Mouse (Mus musculus) midbrain, embryonic 11.5 days (tissue): ENCODE results near the gene Stk24. TPM values are rescaled to one million over a fixed set of nuclear protein-coding genes. Genes with fewer than 3 reads are reported as not detected.
A peak's percentile ranks its signal among the peaks of the same experiment; 100 is the strongest.

Experiments
- ATAC-seq: fragments of 200-750 bp; cut with Nextera tagmentation; 2 replicates; pipeline ENCODE4 v1.8.0; 2017; ENCODE audit warnings: moderate TSS enrichment, moderate library complexity; ENCODE audit not compliant: low FRiP score
- DNase-seq: peaks from one replicate; pipeline ENCODE4 v3.0.0; 2015; ENCODE audit warnings: low spot score; ENCODE audit errors: missing footprints
- H3K27ac ChIP-seq: fragments of 300-500 bp; sonication (generic); 2 replicates; pipeline ENCODE4 v1.5.1; 2014; ENCODE audit warnings: low read depth, low read length
- H3K27me3 ChIP-seq: fragments of 300-500 bp; sonication (generic); 2 replicates; pipeline ENCODE4 v1.6.1; 2014; ENCODE audit warnings: mild to moderate bottlenecking, low read length, moderate library complexity, mixed read lengths; ENCODE audit not compliant: control insufficient read depth, insufficient read depth
- H3K36me3 ChIP-seq: fragments of 300-500 bp; sonication (generic); 2 replicates; pipeline ENCODE4 v1.6.1; 2014; ENCODE audit warnings: mild to moderate bottlenecking, low read length, moderate library complexity, mixed read lengths; ENCODE audit not compliant: control insufficient read depth, insufficient read depth
- H3K4me1 ChIP-seq: fragments of 300-500 bp; sonication (generic); 2 replicates; pipeline ENCODE4 v1.6.1; 2014; ENCODE audit warnings: low read length; ENCODE audit not compliant: control insufficient read depth, insufficient read depth
- H3K4me2 ChIP-seq: fragments of 300-500 bp; sonication (generic); 2 replicates; pipeline ENCODE4 v1.6.1; 2014; ENCODE audit warnings: mild to moderate bottlenecking, moderate library complexity
- H3K4me3 ChIP-seq: fragments of 300-500 bp; sonication (generic); 2 replicates; pipeline ENCODE4 v1.5.1; 2014; ENCODE audit warnings: low read depth, low read length
- H3K9ac ChIP-seq: fragments of 300-500 bp; sonication (generic); 2 replicates; pipeline ENCODE4 v1.6.1; 2014; ENCODE audit warnings: low read length
- H3K9me3 ChIP-seq: fragments of 300-500 bp; sonication (generic); 2 replicates; pipeline ENCODE4 v1.6.1; 2016; ENCODE audit warnings: low read length; ENCODE audit not compliant: control insufficient read depth
- WGBS: fragments of 180-500 bp; shearing (Covaris S2); extraction: QIAGEN DNeasy Blood & Tissue Kit; methylation state at CpG from one replicate; pipeline ENCODE4 v1.1.7; 2014; 5-methylcytosine and 5-hydroxymethylcytosine counted together
- polyA plus RNA-seq: library from polyadenylated mRNA; unstranded; fragments of >200 nt; fragmentation: Nextera tagmentation; extraction: Ambion mirVana; gene quantifications from 2 replicates; pipeline ENCODE4 v1.2.1, GENCODE M21; 2014

Stk24 gene
- polyA plus RNA-seq, 1 experiment from 2014 or later, result 43.5 TPM

- WGBS, result 90% methylated on average over 10 of the region's 10 CpGs
- H3K4me2 ChIP-seq, result no peak overlapping the region
- H3K4me3 ChIP-seq, result no peak overlapping the region
- DNase-seq, result no peak
- no peak for ATAC-seq
- H3K36me3 ChIP-seq, result peaks cover 4% of the 10 kb centered on the region; the same call in 1 of the 2 replicates
- H3K4me1 ChIP-seq, result no peaks in the 10 kb centered on the region
- no peak overlapping the region for H3K27ac ChIP-seq
- H3K9ac ChIP-seq, result no peak overlapping the region
- H3K27me3 ChIP-seq, result no peaks in the 10 kb centered on the region
- no peaks in the 10 kb centered on the region for H3K9me3 ChIP-seq
These were observed 103.8 kb downstream of the Stk24 start for GRCm38 (mm10) chr14:121276016-121276415.

GRCm38 (mm10) chr14:121274985-121275384, 104.8 kb downstream of the Stk24 start:
- Histone ChIP-seq H3K36me3 (peaks cover 4% of the 10 kb centered on the region; the same call in 1 of the 2 replicates), H3K4me3 (no peak overlapping the region), H3K27me3 (no peaks in the 10 kb centered on the region), H3K27ac (no peak overlapping the region), H3K4me1 (no peaks in the 10 kb centered on the region), H3K9ac (no peak overlapping the region), H3K4me2 (no peak overlapping the region), H3K9me3 (no peaks in the 10 kb centered on the region)
- DNase-seq (no peak), ATAC-seq (no peak)
- 90% methylated on average over 12 of the region's 12 CpGs for WGBS

DNA sequence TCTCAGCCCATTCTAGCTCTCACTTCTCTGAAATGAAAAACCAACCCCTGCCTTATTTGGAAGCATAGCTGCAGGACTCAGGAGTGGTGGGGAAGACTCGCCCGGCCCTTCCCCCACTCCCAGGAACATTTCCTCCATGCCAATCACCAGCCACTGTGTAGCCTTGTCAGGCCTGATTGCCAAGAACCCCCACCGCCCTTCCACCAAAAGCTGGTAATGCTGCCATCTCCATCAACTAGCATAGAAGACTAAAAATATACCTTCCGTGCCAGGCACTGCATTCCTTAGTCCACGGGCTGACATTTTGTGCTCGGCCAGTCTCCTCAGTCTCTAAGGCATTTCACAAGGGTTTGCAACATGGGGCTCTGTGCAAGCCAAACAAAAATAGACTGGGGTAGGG, 109.3 kb downstream of the Stk24 start:
- no peak for ATAC-seq
- peaks cover 4% of the 10 kb centered on the region; the same call in 1 of the 2 replicates for H3K36me3 ChIP-seq
- WGBS, result 87% methylated on average over 6 of the region's 6 CpGs
- H3K27ac ChIP-seq, result no peak overlapping the region
- no peaks in the 10 kb centered on the region for H3K4me1 ChIP-seq
- H3K4me2 ChIP-seq, result no peak overlapping the region
- H3K9me3 ChIP-seq, result no peaks in the 10 kb centered on the region
- H3K27me3 ChIP-seq, result no peaks in the 10 kb centered on the region
- H3K4me3 ChIP-seq, result no peak overlapping the region
- DNase-seq, result no peak
- H3K9ac ChIP-seq, result no peak overlapping the region

GRCm38 (mm10) chr14:121267801-121268200, 112.0 kb downstream of the Stk24 start:
- ATAC-seq (no peak), DNase-seq (no peak)
- H3K36me3 ChIP-seq, result peaks cover 3% of the 10 kb centered on the region; the same call in 1 of the 2 replicates
- no peak overlapping the region for H3K9ac ChIP-seq
- WGBS, result 78% methylated on average over 8 of the region's 8 CpGs
- no peaks in the 10 kb centered on the region for H3K9me3 ChIP-seq
- H3K27ac ChIP-seq, result no peak overlapping the region
- no peaks in the 10 kb centered on the region for H3K4me1 ChIP-seq
- no peak overlapping the region for H3K4me3 ChIP-seq
- H3K4me2 ChIP-seq, result no peak overlapping the region
- H3K27me3 ChIP-seq, result no peaks in the 10 kb centered on the region

DNA sequence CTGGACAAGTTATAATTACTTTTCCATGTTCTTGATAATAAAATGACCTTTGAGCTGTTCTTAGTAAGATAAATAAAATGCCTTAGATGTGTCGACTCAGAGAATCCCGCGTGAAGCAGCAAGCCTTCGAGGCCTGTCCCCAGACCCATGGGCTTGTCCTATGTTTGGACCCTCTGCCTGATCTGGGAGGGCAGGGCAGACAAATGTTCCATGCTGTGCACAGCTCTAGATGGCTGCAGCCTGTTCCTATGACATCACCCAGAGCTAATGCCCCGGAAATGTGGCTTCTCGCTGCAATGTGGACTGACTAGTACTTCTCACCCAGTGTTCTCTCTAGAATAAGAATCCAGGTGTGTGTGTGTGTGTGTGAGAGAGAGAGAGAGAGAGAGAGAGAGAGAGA, 115.4 kb downstream of the Stk24 start:
- ATAC-seq, result no peak
- no peaks in the 10 kb centered on the region for H3K9me3 ChIP-seq
- DNase-seq, result no peak
- H3K4me2 ChIP-seq, result no peak overlapping the region
- H3K27ac ChIP-seq, result no peak overlapping the region
- no peak overlapping the region for H3K4me3 ChIP-seq
- H3K27me3 ChIP-seq, result no peaks in the 10 kb centered on the region
- no peaks in the 10 kb centered on the region for H3K4me1 ChIP-seq
- H3K36me3 ChIP-seq, result no peaks in the 10 kb centered on the region
- no peak overlapping the region for H3K9ac ChIP-seq
- 90% methylated on average over 6 of the region's 6 CpGs for WGBS

DNA sequence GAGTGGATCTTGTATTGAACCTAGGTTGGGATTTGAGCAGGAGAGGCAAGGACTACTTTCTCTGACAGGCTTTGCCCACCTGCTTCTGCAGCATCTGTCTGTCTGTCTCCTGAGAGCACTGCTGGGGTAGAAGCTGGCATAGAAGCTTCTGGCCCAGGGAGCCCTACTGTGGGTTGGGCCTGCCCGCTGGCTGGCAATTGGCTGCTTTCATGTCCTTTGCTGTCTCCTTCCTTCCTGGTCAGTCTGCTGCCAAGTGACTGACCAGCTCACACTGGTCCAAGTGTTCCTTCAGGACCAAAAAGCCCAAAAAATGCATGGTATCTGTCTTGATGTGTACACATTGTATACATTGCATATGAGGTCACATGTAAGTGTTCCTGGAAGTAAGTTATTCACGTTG, 115.9 kb downstream of the Stk24 start:
- Histone ChIP-seq H3K36me3 (no peaks in the 10 kb centered on the region), H3K27me3 (no peaks in the 10 kb centered on the region)
- ATAC-seq, result no peak

GRCm38 (mm10) chr14:121262606-121263005, 117.2 kb downstream of the Stk24 start:
- H3K9ac ChIP-seq, result no peak overlapping the region
- H3K4me2 ChIP-seq, result no peak overlapping the region

More for the DNA sequence above, 115.9 kb downstream of the Stk24 start:
- Histone ChIP-seq H3K9me3 (no peaks in the 10 kb centered on the region), H3K4me2 (no peak overlapping the region), H3K9ac (no peak overlapping the region), H3K4me1 (peaks cover 2% of the 10 kb centered on the region; the same call in 1 of the 2 replicates), H3K27ac (no peak overlapping the region), H3K4me3 (no peak overlapping the region)
- DNase-seq, result no peak
- WGBS, result 84% methylated on average over 2 of the region's 2 CpGs

GRCm38 (mm10) chr14:121261229-121261879, 118.5 kb downstream of the Stk24 start:
- no peaks in the 10 kb centered on the region for H3K9me3 ChIP-seq
- no peak overlapping the region for H3K4me2 ChIP-seq
- WGBS, result 85% methylated on average over 5 of the region's 5 CpGs
- no peaks in the 10 kb centered on the region for H3K27me3 ChIP-seq
- no peak overlapping the region for H3K27ac ChIP-seq
- ATAC-seq, result no peak
- H3K4me3 ChIP-seq, result no peak overlapping the region
- H3K9ac ChIP-seq, result no peak overlapping the region
- no peak for DNase-seq
- peaks cover 2% of the 10 kb centered on the region; the same call in 1 of the 2 replicates for H3K4me1 ChIP-seq
- no peaks in the 10 kb centered on the region for H3K36me3 ChIP-seq

More at GRCm38 (mm10) chr14:121262606-121263005, 117.2 kb downstream of the Stk24 start:
- ATAC-seq (no peak), DNase-seq (no peak)
- 86% methylated on average over 4 of the region's 4 CpGs for WGBS
- H3K9me3 ChIP-seq, result no peaks in the 10 kb centered on the region
- no peak overlapping the region for H3K4me3 ChIP-seq
- H3K27ac ChIP-seq, result no peak overlapping the region
- no peaks in the 10 kb centered on the region for H3K36me3 ChIP-seq
- peaks cover 2% of the 10 kb centered on the region; the same call in 1 of the 2 replicates for H3K4me1 ChIP-seq
- no peaks in the 10 kb centered on the region for H3K27me3 ChIP-seq

GRCm38 (mm10) chr14:121259789-121260188, 120.0 kb downstream of the Stk24 start:
- no peak overlapping the region for H3K27ac ChIP-seq

More at GRCm38 (mm10) chr14:121259789-121260188, 120.0 kb downstream of the Stk24 start:
- WGBS, result 50% methylated on average over 7 of the region's 7 CpGs
- no peaks in the 10 kb centered on the region for H3K27me3 ChIP-seq
- H3K36me3 ChIP-seq, result no peaks in the 10 kb centered on the region
- peaks cover 2% of the 10 kb centered on the region; the same call in 1 of the 2 replicates for H3K4me1 ChIP-seq
- H3K4me3 ChIP-seq, result no peak overlapping the region
- DNase-seq (peak; percentile 96), ATAC-seq (0 out of 2 replicates have a peak, but pooled peaks have one; percentile 56)
- no peaks in the 10 kb centered on the region for H3K9me3 ChIP-seq
- no peak overlapping the region for H3K9ac ChIP-seq
- H3K4me2 ChIP-seq, result no peak overlapping the region
